Mouse (Mus musculus) cerebellum, postnatal 25 days (tissue): Measurements from ENCODE around the gene Ttc9b.

Experiments used
- DNase-seq, 2 experiments: peaks; one replicate each; pipeline ENCODE4 v3.0.0; 2021; ENCODE audit warnings: mixed read lengths in 2 of 2

Ttc9b gene

GRCm38 (mm10) chr7:27644471-27644870, 9.2 kb upstream of the Ttc9b start:
- DNase-seq, result no peak

- DNase-seq, result no peak
Observed at GRCm38 (mm10) chr7:27646516-27646915, 7.2 kb upstream of the Ttc9b start.

GRCm38 (mm10) chr7:27647281-27648002, 6.3 kb upstream of the Ttc9b start:
- DNase-seq, result no peak

GRCm38 (mm10) chr7:27649723-27650122, 4.0 kb upstream of the Ttc9b start:
- DNase-seq, result peak in 1 of 2 experiments; percentile 2

- peak; percentile 85 to 90 for DNase-seq
Observed at GRCm38 (mm10) chr7:27650949-27651348, 2.8 kb upstream of the Ttc9b start.

- peak; percentile 71 to 84 for DNase-seq
Observed at GRCm38 (mm10) chr7:27654607-27655276, 1.0 kb downstream of the Ttc9b start.

- no peak for DNase-seq
Observed at GRCm38 (mm10) chr7:27655545-27655944, 1.8 kb downstream of the Ttc9b start.

GRCm38 (mm10) chr7:27656600-27656999, 2.9 kb downstream of the Ttc9b start:
- peak; percentile 29 to 47 for DNase-seq

GRCm38 (mm10) chr7:27657824-27658395, 4.2 kb downstream of the Ttc9b start:
- peak; percentile 52 for DNase-seq

- peak in 1 of 2 experiments; percentile 37 for DNase-seq
Observed at GRCm38 (mm10) chr7:27658712-27659663, 5.3 kb downstream of the Ttc9b start.

- DNase-seq, result no peak
Observed at GRCm38 (mm10) chr7:27662038-27662437, 8.3 kb downstream of the Ttc9b start.

GRCm38 (mm10) chr7:27673064-27673574, 19.4 kb downstream of the Ttc9b start:
- DNase-seq, result peak in 1 of 2 experiments; percentile 71

GRCm38 (mm10) chr7:27673575-27674131, 19.9 kb downstream of the Ttc9b start:
- DNase-seq, result peak; percentile 68 to 70

GRCm38 (mm10) chr7:27674195-27674521, 20.4 kb downstream of the Ttc9b start:
- DNase-seq, result no peak

- DNase-seq, result peak; percentile 96 to 99
Observed at GRCm38 (mm10) chr7:27674522-27675221, 21.0 kb downstream of the Ttc9b start, which contains the start of gene Map3k10. Gene Map3k10 (minus strand): TSS chr7:27674598.

GRCm38 (mm10) chr7:27675222-27675612, 21.5 kb downstream of the Ttc9b start:
- DNase-seq, result no peak

- no peak for DNase-seq
Observed at GRCm38 (mm10) chr7:27683218-27683617, 29.5 kb downstream of the Ttc9b start.

- no peak for DNase-seq
Observed at GRCm38 (mm10) chr7:27685220-27685619, 31.5 kb downstream of the Ttc9b start.

GRCm38 (mm10) chr7:27685681-27686080, 32.0 kb downstream of the Ttc9b start:
- no peak for DNase-seq

- DNase-seq, result no peak
Observed at GRCm38 (mm10) chr7:27687043-27687442, 33.3 kb downstream of the Ttc9b start.

- no peak for DNase-seq
Observed at GRCm38 (mm10) chr7:27687836-27688235, 34.1 kb downstream of the Ttc9b start.
